Mouse (Mus musculus) liver, adult 10 weeks (tissue): Measurements from ENCODE around the gene Gm49392. TPM values are rescaled to one million over a fixed set of nuclear protein-coding genes. Genes with fewer than 3 reads are reported as not detected.

ENCODE experiments used
- polyA plus RNA-seq: library from polyadenylated mRNA; stranded (reverse); fragments of 350-450 nt; fragmentation: Illumina TruSeq; extraction: RNeasy Lipid Tissue Mini Kit (QIAGEN cat#74804); gene quantifications from one replicate; pipeline ENCODE4 v1.2.3, GENCODE M21; 2014; ENCODE audit warnings: low read depth, low replicate concordance

Gene Gm49392
- 0.37 TPM for polyA plus RNA-seq

GRCm38 (mm10) chr13:60896794-60897193 is at the start of gene Gm49392:
Gene Gm49392, minus strand, starts transcription at chr13:60896894.

GRCm38 (mm10) chr13:60941884-60942283 is 45.2 kb upstream of the Gm49392 start, which contains the start of gene Tpbpa:
Gene Tpbpa, minus strand, starts transcription at chr13:60941984.

GRCm38 (mm10) chr13:60936500-60936901 is 39.8 kb upstream of the Gm49392 start, which contains the start of the genes Gm49391 and Ctla2a:
Gene Gm49391, minus strand, starts transcription at chr13:60936571.
Gene Ctla2a, minus strand, starts transcription at chr13:60936625.

GRCm38 (mm10) chr13:60935490-60935889 is 38.8 kb upstream of the Gm49392 start, which contains the start of gene Gm49393:
Gene Gm49393, minus strand, starts transcription at chr13:60935590.

GRCm38 (mm10) chr13:60904780-60905179 is 8.1 kb upstream of the Gm49392 start, which contains the start of gene Tpbpb:
Gene Tpbpb, minus strand, starts transcription at chr13:60904880.

GRCm38 (mm10) chr13:60897328-60897727 is 634 bp upstream of the Gm49392 start, which contains the start of gene Ctla2b:
Gene Ctla2b, minus strand, starts transcription at chr13:60897447.

GRCm38 (mm10) chr13:60864281-60864680 is 32.4 kb downstream of the Gm49392 start, which contains the start of gene 4930486L24Rik:
Gene 4930486L24Rik, minus strand, starts transcription at chr13:60864475.

GRCm38 (mm10) chr13:60802749-60803148 is 93.9 kb downstream of the Gm49392 start, which contains the start of gene Ctsll3:
Gene Ctsll3, minus strand, starts transcription at chr13:60802849.

Other genes starting within 250 kb of the Gm49392 start
- not detected for gene BC051665, start 110.5 kb downstream of the Gm49392 start, polyA plus RNA-seq
- gene Ctsll3, start 94.0 kb downstream of the Gm49392 start, polyA plus RNA-seq: not detected
- gene 4930486L24Rik, start 32.4 kb downstream of the Gm49392 start, polyA plus RNA-seq: not detected
- 9.2 TPM for gene Ctla2b, start 553 bp upstream of the Gm49392 start, polyA plus RNA-seq
- not detected for gene Tpbpb, start 8.0 kb upstream of the Gm49392 start, polyA plus RNA-seq
- gene Gm49393, start 38.7 kb upstream of the Gm49392 start, polyA plus RNA-seq: not detected
- gene Gm49391, start 39.7 kb upstream of the Gm49392 start, polyA plus RNA-seq: 0.93 TPM
- gene Ctla2a, start 39.7 kb upstream of the Gm49392 start, polyA plus RNA-seq: 7.3 TPM
- gene Tpbpa, start 45.1 kb upstream of the Gm49392 start, polyA plus RNA-seq: not detected
- not detected for gene Ctsj, start 109.1 kb upstream of the Gm49392 start, polyA plus RNA-seq
- not detected for gene Ctsq, start 143.7 kb upstream of the Gm49392 start, polyA plus RNA-seq